Comparison of ENCODE assay signal across 8 mouse cellular contexts in the genomic region with DNA sequence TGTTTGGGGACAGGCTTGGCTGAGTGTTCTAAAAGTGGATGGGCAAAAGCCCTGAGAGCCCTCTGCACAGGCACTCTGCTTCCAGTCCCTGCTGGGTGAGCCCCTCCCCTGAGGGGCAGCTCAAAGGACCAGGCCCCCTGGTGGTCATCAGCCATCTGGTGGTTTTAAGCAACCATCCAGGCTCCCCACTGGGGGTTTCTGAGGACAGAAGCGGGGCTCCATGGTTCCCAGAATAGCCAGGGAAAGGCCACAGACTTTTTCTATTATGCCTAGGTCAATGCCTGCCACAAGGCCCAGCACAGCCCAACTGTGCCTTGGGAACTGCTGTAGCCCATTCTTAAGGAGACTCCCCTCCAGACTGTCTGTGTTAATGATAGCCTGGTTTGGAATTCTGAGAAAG.
A peak's percentile ranks its signal among the peaks of the same experiment; 100 is the strongest.
DNase-seq lines count a peak whose midpoint lies in the region; ATAC-seq and TF ChIP-seq lines count a peak whose summit lies in the region.

No protein-coding gene starts in this region.

- no peak overlapping the region for H3K27ac ChIP-seq in kidney, postnatal 0 days
- H3K27ac ChIP-seq in kidney, embryonic 16.5 days (ENCODE audit: low read length): no peak overlapping the region
- no peak overlapping the region; the same call in 1 of the 2 replicates for H3K27ac ChIP-seq in embryonic facial prominence, embryonic 10.5 days (replicated peaks)

- DNase-seq in kidney, postnatal 0 days (ENCODE audit: low spot score): peak; percentile 19
- peak; percentile 9 for DNase-seq in R1 (ENCODE audit: low read depth, low spot score)
- DNase-seq in embryonic facial prominence, embryonic 10.5 days (ENCODE audit: low spot score): peak; percentile 65
- peak; percentile 62 for DNase-seq in mesoderm, embryonic 11.5 days (ENCODE audit: low read depth, low spot score)
- no peak for DNase-seq in adrenal gland, adult 2 months
- DNase-seq in thymus, postnatal 0 days (ENCODE audit: low spot score): no peak
- DNase-seq in spleen, adult 18-20 months: no peak

- H3K4me1 ChIP-seq in kidney, postnatal 0 days (replicated peaks; ENCODE audit: insufficient read depth, low read length): no peaks in the 10 kb centered on the region
- peaks cover 5% of the 10 kb centered on the region; the same call in 1 of the 2 replicates for H3K4me1 ChIP-seq in kidney, embryonic 16.5 days (ENCODE audit: insufficient read depth, low read length)
- H3K4me1 ChIP-seq in embryonic facial prominence, embryonic 10.5 days: peaks cover 40% of the 10 kb centered on the region

- TF ChIP-seq CTCF in kidney, postnatal 0 days (IDR thresholded peaks at IDR 0.05; ENCODE audit: low read depth): peak; percentile 51

- H3K4me3 ChIP-seq in kidney, postnatal 0 days (replicated peaks; ENCODE audit: low read depth, low read length): no peak overlapping the region
- H3K4me3 ChIP-seq in kidney, embryonic 16.5 days (ENCODE audit: low read length): no peak overlapping the region
- no peak overlapping the region for H3K4me3 ChIP-seq in embryonic facial prominence, embryonic 10.5 days

- H3K27me3 ChIP-seq in kidney, postnatal 0 days (ENCODE audit: insufficient read depth, low read length): no peaks in the 10 kb centered on the region
- H3K27me3 ChIP-seq in kidney, embryonic 16.5 days (ENCODE audit: insufficient read depth, low read length): no peaks in the 10 kb centered on the region
- peaks cover 9% of the 10 kb centered on the region for H3K27me3 ChIP-seq in embryonic facial prominence, embryonic 10.5 days (replicated peaks; ENCODE audit: low read depth, poor library complexity, severe bottlenecking)

- no peak for ATAC-seq in kidney, postnatal 0 days (replicated peaks; ENCODE audit: low FRiP score, low read depth)
- ATAC-seq in kidney, embryonic 16.5 days (ENCODE audit: low FRiP score, low TSS enrichment): no peak

- no peaks in the 10 kb centered on the region for H3K36me3 ChIP-seq in kidney, postnatal 0 days (ENCODE audit: insufficient read depth, low read length)
- no peaks in the 10 kb centered on the region for H3K36me3 ChIP-seq in kidney, embryonic 16.5 days (ENCODE audit: insufficient read depth, low read length)
- no peaks in the 10 kb centered on the region for H3K36me3 ChIP-seq in embryonic facial prominence, embryonic 10.5 days (replicated peaks)

- H3K9ac ChIP-seq in kidney, postnatal 0 days (ENCODE audit: low read depth, low read length): no peak overlapping the region
- H3K9ac ChIP-seq in kidney, embryonic 16.5 days (replicated peaks; ENCODE audit: low read length): no peak overlapping the region

- no peaks in the 10 kb centered on the region for H3K9me3 ChIP-seq in kidney, postnatal 0 days (replicated peaks; ENCODE audit: low read length)
- no peaks in the 10 kb centered on the region for H3K9me3 ChIP-seq in kidney, embryonic 16.5 days (ENCODE audit: low read length)
- no peaks in the 10 kb centered on the region for H3K9me3 ChIP-seq in embryonic facial prominence, embryonic 10.5 days

- 59% methylated on average over 1 of the region's 1 CpGs for WGBS in kidney, postnatal 0 days
- WGBS in kidney, embryonic 16.5 days: 30% methylated on average over 1 of the region's 1 CpGs
- WGBS in embryonic facial prominence, embryonic 10.5 days: 9% methylated on average over 1 of the region's 1 CpGs

- no peak overlapping the region for H3K4me2 ChIP-seq in kidney, postnatal 0 days (ENCODE audit: low read length)
- no peak overlapping the region for H3K4me2 ChIP-seq in kidney, embryonic 16.5 days (replicated peaks; ENCODE audit: low read depth, low read length)

Comparison
In these comparisons a context has a peak if more than half of its experiments do, and no peak if none do; other contexts are left out.
1. DNase-seq: peak in kidney, postnatal 0 days (single experiment), R1 (single experiment), embryonic facial prominence, embryonic 10.5 days (single experiment) and mesoderm, embryonic 11.5 days (single experiment); none in adrenal gland, adult 2 months (single experiment), thymus, postnatal 0 days (single experiment) and spleen, adult 18-20 months (0 of 2).